ENCODE assay signal across 22 mouse cellular contexts in genomic region chr1:54757291-54757690, GRCm38 (mm10).
"Had no signal": no experiment of that assay in that cellular context is flagged by ENCODE, and none has a peak within 500 bp of the region (broad histone marks: within the 10 kb centered on the region; RNA-seq: fewer than 3 reads in every experiment).

No protein-coding gene starts in this region.

- H3K4me1 ChIP-seq: heart, embryonic 15.5 days; hindbrain, embryonic 15.5 days; limb, embryonic 10.5 days; limb, embryonic 12.5 days had no signal

- H3K27me3 ChIP-seq: heart, embryonic 13.5 days; heart, embryonic 15.5 days; hindbrain, embryonic 13.5 days; hindbrain, embryonic 15.5 days; limb, embryonic 12.5 days had no signal

- ATAC-seq: hindbrain, postnatal 0 days had no signal

- H3K4me2 ChIP-seq: heart, embryonic 11.5 days; heart, embryonic 13.5 days; heart, embryonic 15.5 days; hindbrain, embryonic 13.5 days; hindbrain, embryonic 15.5 days; limb, embryonic 12.5 days; liver, embryonic 11.5 days had no signal

- H3K9me3 ChIP-seq: heart, embryonic 13.5 days; heart, embryonic 15.5 days; hindbrain, embryonic 13.5 days; hindbrain, embryonic 15.5 days; limb, embryonic 10.5 days; limb, embryonic 12.5 days had no signal

- DNase-seq: gastrocnemius, postnatal 14 days; gastrocnemius, postnatal 36 days; heart, adult 2 months; heart, postnatal 14 days; heart, postnatal 36 days; kidney, adult 18-20 months; kidney, adult 8-10 months; kidney, postnatal 10 days; kidney, postnatal 25 days; kidney, postnatal 4 days had no signal

- H3K27ac ChIP-seq: heart, adult 2 months; heart, embryonic 13.5 days; heart, embryonic 15.5 days; hindbrain, embryonic 13.5 days; hindbrain, embryonic 15.5 days; hindbrain, postnatal 0 days; layer of hippocampus, adult 2 months; left cerebral cortex, adult 2 months; limb, embryonic 10.5 days; limb, embryonic 12.5 days; liver, embryonic 14.5 days had no signal

- H3K4me3 ChIP-seq: heart, adult 2 months; heart, embryonic 13.5 days; heart, embryonic 15.5 days; hindbrain, embryonic 13.5 days; hindbrain, embryonic 15.5 days; layer of hippocampus, adult 2 months; left cerebral cortex, adult 2 months; limb, embryonic 10.5 days; limb, embryonic 12.5 days had no signal

- H3K36me3 ChIP-seq: heart, embryonic 15.5 days had no signal

- H3K9ac ChIP-seq: heart, embryonic 13.5 days; heart, embryonic 15.5 days; hindbrain, embryonic 13.5 days; hindbrain, embryonic 15.5 days; limb, embryonic 12.5 days; liver, embryonic 14.5 days had no signal
